Mouse (Mus musculus): ENCODE measurements around the gene Gpr152. TPM values are rescaled to one million over a fixed set of nuclear protein-coding genes. Genes with fewer than 3 reads are reported as not detected.

The Gpr152 gene
- polyA plus RNA-seq, 1 experiment from 2014 or later = not detected

- H3K9me3 ChIP-seq = no peaks in the 10 kb centered on the region
- peaks cover 22% of the 10 kb centered on the region for H3K4me1 ChIP-seq
- WGBS = under 1% methylated on average over 43 of the region's 43 CpGs
- H3K36me3 ChIP-seq = no peaks in the 10 kb centered on the region
- H3K27me3 ChIP-seq = no peaks in the 10 kb centered on the region
- peak overlapping the region; percentile 86 for H3K27ac ChIP-seq
- peak; percentile 92 for ATAC-seq (ENCODE audit: insufficient number of reproducible peaks, insufficient read depth, low FRiP score, low TSS enrichment, low read depth)
- H3K4me3 ChIP-seq = peak overlapping the region; percentile 51
- peak overlapping the region; percentile 89 for H3K4me2 ChIP-seq
- peak overlapping the region; percentile 81 for H3K9ac ChIP-seq
Observed at GRCm38 (mm10) chr19:4169378-4169784, 29.8 kb downstream of the Gpr152 start.

GRCm38 (mm10) chr19:4169810-4170209 is 30.2 kb downstream of the Gpr152 start:
- no peaks in the 10 kb centered on the region for H3K36me3 ChIP-seq
- H3K27me3 ChIP-seq = no peaks in the 10 kb centered on the region
- no peak; the same call in none of the 2 replicates for ATAC-seq (ENCODE audit: insufficient number of reproducible peaks, insufficient read depth, low FRiP score, low TSS enrichment, low read depth)
- no peaks in the 10 kb centered on the region for H3K9me3 ChIP-seq
- 10% methylated on average over 27 of the region's 27 CpGs for WGBS
- peak overlapping the region; percentile 51 for H3K4me3 ChIP-seq
- H3K9ac ChIP-seq = peak overlapping the region; percentile 81
- H3K4me1 ChIP-seq = peaks cover 22% of the 10 kb centered on the region
- peak overlapping the region; percentile 89 for H3K4me2 ChIP-seq
- peak overlapping the region; percentile 86 for H3K27ac ChIP-seq

- Histone ChIP-seq H3K27ac (peak overlapping the region; percentile 55; the same call in 1 of the 2 replicates), H3K4me1 (peaks cover 31% of the 10 kb centered on the region), H3K9me3 (no peaks in the 10 kb centered on the region), H3K36me3 (no peaks in the 10 kb centered on the region), H3K4me2 (no peak overlapping the region), H3K4me3 (no peak overlapping the region), H3K9ac (peak overlapping the region; percentile 81), H3K27me3 (no peaks in the 10 kb centered on the region)
- WGBS = 82% methylated on average over 10 of the region's 10 CpGs
- no peak for ATAC-seq (ENCODE audit: insufficient number of reproducible peaks, insufficient read depth, low FRiP score, low TSS enrichment, low read depth)
Observed at GRCm38 (mm10) chr19:4170723-4171392, 31.3 kb downstream of the Gpr152 start.

GRCm38 (mm10) chr19:4171393-4172290 is 32.1 kb downstream of the Gpr152 start:
- no peaks in the 10 kb centered on the region for H3K36me3 ChIP-seq
- peak overlapping the region; percentile 46 for H3K9ac ChIP-seq
- H3K4me2 ChIP-seq = 0 out of 2 replicates have a peak overlapping the region, but pooled peaks have one; percentile 1
- peak overlapping the region; percentile 55; the same call in 1 of the 2 replicates for H3K27ac ChIP-seq
- H3K4me1 ChIP-seq = peaks cover 33% of the 10 kb centered on the region
- H3K27me3 ChIP-seq = no peaks in the 10 kb centered on the region
- no peak overlapping the region for H3K4me3 ChIP-seq
- no peak for ATAC-seq (ENCODE audit: insufficient number of reproducible peaks, insufficient read depth, low FRiP score, low TSS enrichment, low read depth)
- WGBS = 54% methylated on average over 13 of the region's 13 CpGs
- no peaks in the 10 kb centered on the region for H3K9me3 ChIP-seq

GRCm38 (mm10) chr19:4172925-4173324 is 33.3 kb downstream of the Gpr152 start:
- no peak overlapping the region for H3K27ac ChIP-seq

GRCm38 (mm10) chr19:4175368-4175947 is 35.9 kb downstream of the Gpr152 start, which contains the start of gene Carns1:
Gene Carns1 (minus strand): TSS chr19:4175479.
- H3K4me1 ChIP-seq = peaks cover 24% of the 10 kb centered on the region
- peak; percentile 38 for ATAC-seq (ENCODE audit: insufficient number of reproducible peaks, insufficient read depth, low FRiP score, low TSS enrichment, low read depth)
- H3K27me3 ChIP-seq = no peaks in the 10 kb centered on the region
- H3K36me3 ChIP-seq = no peaks in the 10 kb centered on the region
- no peaks in the 10 kb centered on the region for H3K9me3 ChIP-seq
- H3K4me2 ChIP-seq = peak within 1 kb of the TSS; percentile 51
- peak within 1 kb of the TSS; percentile 25 for H3K4me3 ChIP-seq
- H3K27ac ChIP-seq = no peak within 1 kb of the TSS; the same call in 1 of the 2 replicates
- 4% methylated on average over 11 of the region's 11 CpGs for WGBS
- H3K9ac ChIP-seq = peak within 1 kb of the TSS; percentile 58

More at GRCm38 (mm10) chr19:4172925-4173324, 33.3 kb downstream of the Gpr152 start:
- ATAC-seq (ENCODE audit: insufficient number of reproducible peaks, insufficient read depth, low FRiP score, low TSS enrichment, low read depth) = no peak
- 54% methylated on average over 11 of the region's 11 CpGs for WGBS
- H3K9me3 ChIP-seq = no peaks in the 10 kb centered on the region
- peak overlapping the region; percentile 40 for H3K9ac ChIP-seq
- no peaks in the 10 kb centered on the region for H3K27me3 ChIP-seq
- no peak overlapping the region for H3K4me3 ChIP-seq
- peaks cover 33% of the 10 kb centered on the region for H3K4me1 ChIP-seq
- H3K4me2 ChIP-seq = no peak overlapping the region
- no peaks in the 10 kb centered on the region for H3K36me3 ChIP-seq

GRCm38 (mm10) chr19:4180411-4180810 is 40.8 kb downstream of the Gpr152 start:
- Histone ChIP-seq H3K4me3 (no peak overlapping the region), H3K36me3 (no peaks in the 10 kb centered on the region), H3K9me3 (no peaks in the 10 kb centered on the region), H3K9ac (no peak overlapping the region), H3K27ac (no peak overlapping the region), H3K4me2 (no peak overlapping the region), H3K4me1 (peaks cover 17% of the 10 kb centered on the region), H3K27me3 (no peaks in the 10 kb centered on the region)
- ATAC-seq (ENCODE audit: insufficient number of reproducible peaks, insufficient read depth, low FRiP score, low TSS enrichment, low read depth) = no peak
- WGBS = 85% methylated on average over 7 of the region's 7 CpGs

- no peak overlapping the region for H3K4me2 ChIP-seq
- no peak for ATAC-seq (ENCODE audit: insufficient number of reproducible peaks, insufficient read depth, low FRiP score, low TSS enrichment, low read depth)
- H3K9ac ChIP-seq = peak overlapping the region; percentile 32; the same call in 1 of the 2 replicates
- peaks cover 14% of the 10 kb centered on the region; the same call in 1 of the 2 replicates for H3K4me1 ChIP-seq
- WGBS = 35% methylated on average over 3 of the region's 3 CpGs
- no peaks in the 10 kb centered on the region for H3K36me3 ChIP-seq
- no peaks in the 10 kb centered on the region for H3K27me3 ChIP-seq
- no peak overlapping the region for H3K27ac ChIP-seq
- H3K4me3 ChIP-seq = no peak overlapping the region
- no peaks in the 10 kb centered on the region for H3K9me3 ChIP-seq
Observed at GRCm38 (mm10) chr19:4181892-4182291, 42.3 kb downstream of the Gpr152 start.

GRCm38 (mm10) chr19:4183689-4184088 is 44.1 kb downstream of the Gpr152 start:
- Histone ChIP-seq H3K36me3 (no peaks in the 10 kb centered on the region), H3K9ac (no peak overlapping the region), H3K4me2 (no peak overlapping the region), H3K27ac (no peak overlapping the region), H3K27me3 (no peaks in the 10 kb centered on the region), H3K4me1 (peaks cover 14% of the 10 kb centered on the region; the same call in 1 of the 2 replicates), H3K4me3 (no peak overlapping the region), H3K9me3 (no peaks in the 10 kb centered on the region)
- no peak for ATAC-seq (ENCODE audit: insufficient number of reproducible peaks, insufficient read depth, low FRiP score, low TSS enrichment, low read depth)
- WGBS = 64% methylated on average over 2 of the region's 2 CpGs

GRCm38 (mm10) chr19:4184976-4185975 is 45.7 kb downstream of the Gpr152 start:
- Histone ChIP-seq H3K9me3 (no peaks in the 10 kb centered on the region), H3K4me3 (no peak overlapping the region), H3K27ac (0 out of 2 replicates have a peak overlapping the region, but pooled peaks have one; percentile 28), H3K4me2 (no peak overlapping the region), H3K27me3 (no peaks in the 10 kb centered on the region), H3K9ac (peak overlapping the region; percentile 44; the same call in 1 of the 2 replicates), H3K36me3 (no peaks in the 10 kb centered on the region), H3K4me1 (peaks cover 14% of the 10 kb centered on the region; the same call in 1 of the 2 replicates)
- no peak for ATAC-seq (ENCODE audit: insufficient number of reproducible peaks, insufficient read depth, low FRiP score, low TSS enrichment, low read depth)
- WGBS = 50% methylated on average over 15 of the region's 15 CpGs
